Mouse (Mus musculus) bone marrow, adult 2 months (tissue): ENCODE measurements around the gene Dao.

Source experiments
- CTCF ChIP-seq: fragments of 200-500 bp; IDR thresholded peaks from 2 replicates; pipeline ENCODE4 v1.5.1; 2011; ENCODE audit warnings: low read length, control low read depth; ENCODE audit not compliant: control insufficient read depth, insufficient read depth
- POLR2A ChIP-seq: fragments of 200-500 bp; IDR thresholded peaks from 2 replicates; pipeline ENCODE4 v1.6.1; 2011; ENCODE audit warnings: low read depth, mild to moderate bottlenecking, control low read depth, low read length, borderline replicate concordance; ENCODE audit not compliant: control insufficient read depth

GRCm38 (mm10) chr5:113975538-113976215, 27.8 kb upstream of the Dao start:
- TF ChIP-seq CTCF (no peak), POLR2A (no peak)
